Mouse (Mus musculus): ENCODE measurements at regions not wholly inside any gene's neighbourhood (a gene's known extent, or its start where the extent isn't known, plus 50 kb on each side); places are given as distances from the start of the nearest gene placed in this dataset.

- no peak for ATAC-seq (ENCODE audit: low read depth)
- H3K4me1 ChIP-seq (replicated peaks; ENCODE audit: control insufficient read depth, insufficient read depth, low read length), result no peaks in the 10 kb centered on the region
- 32% methylated on average over 4 of the region's 4 CpGs for WGBS
Measured at GRCm38 (mm10) chr3:45523281-45523680, 145.1 kb downstream of the Pcdh10 start.

DNA sequence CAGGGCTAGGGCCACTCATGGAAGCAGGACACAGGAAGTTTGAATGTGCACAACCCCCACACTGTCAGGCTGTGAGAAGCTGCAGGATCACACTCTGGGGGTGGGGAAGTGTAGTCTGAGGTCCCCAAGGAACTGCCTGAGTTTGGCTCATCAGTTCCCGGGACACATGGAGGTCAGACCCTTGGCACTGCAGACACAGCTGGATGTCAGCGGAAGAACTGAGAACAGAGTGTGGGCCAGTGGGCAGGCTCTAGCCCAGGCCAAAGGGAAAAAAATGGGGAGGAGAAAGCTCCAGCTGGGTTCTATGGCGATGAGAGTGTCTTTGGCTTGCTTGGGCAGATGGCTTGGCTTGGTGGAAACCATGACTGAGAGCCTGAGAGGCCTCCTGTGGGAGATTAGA, 168.9 kb downstream of the Pcdh10 start:
- no peaks in the 10 kb centered on the region for H3K27me3 ChIP-seq (ENCODE audit: control insufficient read depth, insufficient read depth, low read depth, low read length)
- no peak overlapping the region for H3K9ac ChIP-seq (ENCODE audit: low read length)
- H3K4me2 ChIP-seq (ENCODE audit: low read depth, low read length), result no peak overlapping the region
- no peak overlapping the region for H3K4me3 ChIP-seq (ENCODE audit: low read length)
- peak; percentile 47; the same call in 1 of the 2 replicates for ATAC-seq (ENCODE audit: low read depth)
- no peaks in the 10 kb centered on the region for H3K9me3 ChIP-seq (ENCODE audit: control insufficient read depth, low read length)
- 68% methylated on average over 3 of the region's 3 CpGs for WGBS
- H3K27ac ChIP-seq (ENCODE audit: low read length), result no peak overlapping the region
- H3K36me3 ChIP-seq (ENCODE audit: control insufficient read depth, insufficient read depth, low read length), result no peaks in the 10 kb centered on the region
- no peaks in the 10 kb centered on the region for H3K4me1 ChIP-seq (replicated peaks; ENCODE audit: control insufficient read depth, insufficient read depth, low read length)

More at GRCm38 (mm10) chr3:45523281-45523680, 145.1 kb downstream of the Pcdh10 start:
- no peaks in the 10 kb centered on the region for H3K9me3 ChIP-seq (ENCODE audit: control insufficient read depth, low read length)
- H3K27me3 ChIP-seq (ENCODE audit: control insufficient read depth, insufficient read depth, low read depth, low read length), result no peaks in the 10 kb centered on the region
- H3K9ac ChIP-seq (ENCODE audit: low read length), result no peak overlapping the region
- H3K27ac ChIP-seq (ENCODE audit: low read length), result no peak overlapping the region
- no peak overlapping the region for H3K4me2 ChIP-seq (ENCODE audit: low read depth, low read length)
- H3K36me3 ChIP-seq (ENCODE audit: control insufficient read depth, insufficient read depth, low read length), result no peaks in the 10 kb centered on the region
- H3K4me3 ChIP-seq (ENCODE audit: low read length), result no peak overlapping the region

DNA sequence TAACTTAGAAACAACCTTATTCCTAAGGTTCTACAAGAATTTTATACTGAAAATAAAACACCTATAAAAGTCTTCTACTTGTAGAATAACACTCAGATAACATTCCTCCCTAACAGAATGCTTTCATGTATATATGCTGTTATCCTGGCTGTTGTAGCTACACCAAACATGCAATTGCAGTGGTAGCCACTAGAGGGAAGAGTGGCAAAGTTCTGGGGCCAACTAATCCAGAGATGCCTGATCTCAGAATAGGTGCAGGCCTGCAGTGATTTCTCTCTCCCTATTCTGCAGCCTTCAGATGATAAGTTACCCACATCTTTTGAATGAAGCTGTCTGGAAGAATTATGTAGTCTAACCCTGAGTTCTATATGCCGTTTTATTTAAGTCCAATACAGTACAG, 177.5 kb downstream of the Pcdh10 start:
- H3K4me2 ChIP-seq (ENCODE audit: low read depth, low read length), result no peak overlapping the region
- 43% methylated on average over 1 of the region's 1 CpGs for WGBS
- H3K9ac ChIP-seq (ENCODE audit: low read length), result no peak overlapping the region
- no peaks in the 10 kb centered on the region for H3K36me3 ChIP-seq (ENCODE audit: control insufficient read depth, insufficient read depth, low read length)
- H3K27ac ChIP-seq (ENCODE audit: low read length), result no peak overlapping the region
- H3K9me3 ChIP-seq (ENCODE audit: control insufficient read depth, low read length), result no peaks in the 10 kb centered on the region
- H3K27me3 ChIP-seq (ENCODE audit: control insufficient read depth, insufficient read depth, low read depth, low read length), result no peaks in the 10 kb centered on the region
- no peak overlapping the region for H3K4me3 ChIP-seq (ENCODE audit: low read length)
- H3K4me1 ChIP-seq (replicated peaks; ENCODE audit: control insufficient read depth, insufficient read depth, low read length), result no peaks in the 10 kb centered on the region
- ATAC-seq (ENCODE audit: low read depth), result no peak

- Histone ChIP-seq H3K4me2 (ENCODE audit: low read depth, low read length) (no peak overlapping the region), H3K27me3 (ENCODE audit: control insufficient read depth, insufficient read depth, low read depth, low read length) (no peaks in the 10 kb centered on the region), H3K36me3 (ENCODE audit: control insufficient read depth, insufficient read depth, low read length) (no peaks in the 10 kb centered on the region), H3K4me3 (ENCODE audit: low read length) (no peak overlapping the region), H3K27ac (ENCODE audit: low read length) (no peak overlapping the region), H3K4me1 (replicated peaks; ENCODE audit: control insufficient read depth, insufficient read depth, low read length) (0 out of 2 replicates have a peak, but pooled peaks cover 2% of the 10 kb centered on the region), H3K9me3 (ENCODE audit: control insufficient read depth, low read length) (no peaks in the 10 kb centered on the region), H3K9ac (ENCODE audit: low read length) (no peak overlapping the region)
- 52% methylated on average over 1 of the region's 1 CpGs for WGBS
- ATAC-seq (ENCODE audit: low read depth), result peak; percentile 71
Measured at GRCm38 (mm10) chr3:45572995-45573394, 194.8 kb downstream of the Pcdh10 start.

GRCm38 (mm10) chr3:45577035-45577434, 198.8 kb downstream of the Pcdh10 start:
- WGBS, result 41% methylated on average over 1 of the region's 1 CpGs
- Histone ChIP-seq H3K4me3 (ENCODE audit: low read length) (no peak overlapping the region), H3K9ac (ENCODE audit: low read length) (no peak overlapping the region), H3K36me3 (ENCODE audit: control insufficient read depth, insufficient read depth, low read length) (no peaks in the 10 kb centered on the region), H3K27me3 (ENCODE audit: control insufficient read depth, insufficient read depth, low read depth, low read length) (no peaks in the 10 kb centered on the region), H3K27ac (ENCODE audit: low read length) (no peak overlapping the region), H3K4me2 (ENCODE audit: low read depth, low read length) (no peak overlapping the region), H3K9me3 (ENCODE audit: control insufficient read depth, low read length) (no peaks in the 10 kb centered on the region), H3K4me1 (replicated peaks; ENCODE audit: control insufficient read depth, insufficient read depth, low read length) (0 out of 2 replicates have a peak, but pooled peaks cover 2% of the 10 kb centered on the region)
- ATAC-seq (ENCODE audit: low read depth), result peak; percentile 86

DNA sequence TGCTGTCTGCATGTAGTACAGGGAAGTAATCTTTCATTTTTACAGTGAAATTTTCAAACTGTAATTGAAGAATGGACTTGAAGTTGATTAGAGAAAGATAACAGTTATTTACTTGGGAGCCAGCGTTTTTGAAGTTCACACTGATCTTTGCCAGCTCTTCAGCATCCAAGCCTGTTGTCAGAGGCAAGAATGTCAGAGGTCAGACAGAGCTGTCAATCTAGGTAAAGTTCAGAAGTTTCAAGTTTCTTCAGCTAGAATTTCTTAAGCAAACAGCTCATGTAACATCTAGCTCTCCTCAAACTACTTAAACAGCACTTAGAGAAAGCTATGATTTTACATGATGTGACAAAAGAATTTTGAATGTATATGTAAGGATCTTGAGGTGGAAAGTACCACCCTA, 215.4 kb downstream of the Pcdh10 start:
- H3K4me1 ChIP-seq (replicated peaks; ENCODE audit: control insufficient read depth, insufficient read depth, low read length), result no peaks in the 10 kb centered on the region
- 7% methylated on average over 1 of the region's 1 CpGs for WGBS
- H3K27me3 ChIP-seq (ENCODE audit: control insufficient read depth, insufficient read depth, low read depth, low read length), result no peaks in the 10 kb centered on the region
- H3K4me2 ChIP-seq (ENCODE audit: low read depth, low read length), result no peak overlapping the region
- H3K27ac ChIP-seq (ENCODE audit: low read length), result no peak overlapping the region
- H3K9ac ChIP-seq (ENCODE audit: low read length), result no peak overlapping the region
- H3K36me3 ChIP-seq (ENCODE audit: control insufficient read depth, insufficient read depth, low read length), result no peaks in the 10 kb centered on the region
- no peaks in the 10 kb centered on the region for H3K9me3 ChIP-seq (ENCODE audit: control insufficient read depth, low read length)
- H3K4me3 ChIP-seq (ENCODE audit: low read length), result no peak overlapping the region
- ATAC-seq (ENCODE audit: low read depth), result no peak

- 69% methylated on average over 2 of the region's 2 CpGs for WGBS
- H3K4me1 ChIP-seq (replicated peaks; ENCODE audit: control insufficient read depth, insufficient read depth, low read length), result no peaks in the 10 kb centered on the region
- no peaks in the 10 kb centered on the region for H3K36me3 ChIP-seq (ENCODE audit: control insufficient read depth, insufficient read depth, low read length)
- H3K27me3 ChIP-seq (ENCODE audit: control insufficient read depth, insufficient read depth, low read depth, low read length), result no peaks in the 10 kb centered on the region
- H3K4me2 ChIP-seq (ENCODE audit: low read depth, low read length), result no peak overlapping the region
- no peak overlapping the region for H3K4me3 ChIP-seq (ENCODE audit: low read length)
- no peaks in the 10 kb centered on the region for H3K9me3 ChIP-seq (ENCODE audit: control insufficient read depth, low read length)
- ATAC-seq (ENCODE audit: low read depth), result no peak
- no peak overlapping the region for H3K9ac ChIP-seq (ENCODE audit: low read length)
- H3K27ac ChIP-seq (ENCODE audit: low read length), result no peak overlapping the region
Measured at GRCm38 (mm10) chr3:45602278-45602677, 224.1 kb downstream of the Pcdh10 start.

DNA sequence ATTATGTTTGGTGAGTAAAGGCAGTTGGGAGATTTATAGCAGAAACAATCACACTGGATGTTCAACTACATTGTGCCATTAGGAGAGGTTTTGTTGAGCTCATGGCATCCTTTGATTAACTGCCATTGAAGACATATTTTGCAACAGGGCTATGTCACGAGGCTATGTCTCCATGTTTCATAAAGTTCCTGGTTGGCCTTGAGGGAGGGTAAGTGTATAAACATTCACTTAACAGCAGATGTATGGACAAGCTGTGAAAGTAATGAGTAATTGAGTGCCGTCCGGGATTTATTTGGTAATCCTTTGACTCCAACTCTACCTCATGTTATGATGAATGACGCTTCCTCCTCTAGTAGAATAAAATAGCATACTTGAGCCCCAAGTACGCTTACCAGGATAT, 225.0 kb downstream of the Pcdh10 start:
- Histone ChIP-seq H3K4me1 (replicated peaks; ENCODE audit: control insufficient read depth, insufficient read depth, low read length) (no peaks in the 10 kb centered on the region), H3K27me3 (ENCODE audit: control insufficient read depth, insufficient read depth, low read depth, low read length) (no peaks in the 10 kb centered on the region), H3K27ac (ENCODE audit: low read length) (no peak overlapping the region), H3K4me2 (ENCODE audit: low read depth, low read length) (no peak overlapping the region), H3K4me3 (ENCODE audit: low read length) (no peak overlapping the region), H3K9me3 (ENCODE audit: control insufficient read depth, low read length) (no peaks in the 10 kb centered on the region), H3K36me3 (ENCODE audit: control insufficient read depth, insufficient read depth, low read length) (no peaks in the 10 kb centered on the region), H3K9ac (ENCODE audit: low read length) (no peak overlapping the region)
- 31% methylated on average over 5 of the region's 5 CpGs for WGBS
- peak; percentile 71 for ATAC-seq (ENCODE audit: low read depth)

DNA sequence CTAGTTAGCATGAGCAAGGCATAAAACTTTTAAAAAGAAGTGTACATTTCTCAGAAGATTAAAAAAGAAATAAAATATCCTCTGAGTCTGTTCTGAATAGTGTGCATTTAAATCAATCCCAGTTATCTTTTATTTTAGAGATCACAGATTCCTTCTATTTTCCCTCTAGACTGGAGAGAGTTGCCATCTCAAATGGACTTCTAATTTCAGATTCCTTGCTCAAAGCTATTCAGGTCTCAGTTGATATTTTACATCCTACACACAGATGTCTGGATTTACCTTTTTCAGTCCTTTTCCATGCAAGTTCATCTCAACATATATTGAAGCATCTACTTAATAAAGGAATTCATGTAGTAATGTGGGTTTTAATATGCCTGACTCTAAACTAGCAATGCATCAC, 242.5 kb downstream of the Pcdh10 start:
- Histone ChIP-seq H3K9me3 (ENCODE audit: control insufficient read depth, low read length) (no peaks in the 10 kb centered on the region), H3K36me3 (ENCODE audit: control insufficient read depth, insufficient read depth, low read length) (no peaks in the 10 kb centered on the region), H3K27me3 (ENCODE audit: control insufficient read depth, insufficient read depth, low read depth, low read length) (no peaks in the 10 kb centered on the region), H3K4me1 (replicated peaks; ENCODE audit: control insufficient read depth, insufficient read depth, low read length) (no peaks in the 10 kb centered on the region), H3K4me3 (ENCODE audit: low read length) (no peak overlapping the region), H3K27ac (ENCODE audit: low read length) (no peak overlapping the region), H3K4me2 (ENCODE audit: low read depth, low read length) (no peak overlapping the region), H3K9ac (ENCODE audit: low read length) (no peak overlapping the region)
- no peak for ATAC-seq (ENCODE audit: low read depth)

- Histone ChIP-seq H3K9ac (ENCODE audit: low read length) (no peak overlapping the region), H3K9me3 (ENCODE audit: control insufficient read depth, low read length) (no peaks in the 10 kb centered on the region), H3K27me3 (ENCODE audit: control insufficient read depth, insufficient read depth, low read depth, low read length) (no peaks in the 10 kb centered on the region), H3K4me2 (ENCODE audit: low read depth, low read length) (no peak overlapping the region), H3K4me1 (replicated peaks; ENCODE audit: control insufficient read depth, insufficient read depth, low read length) (no peaks in the 10 kb centered on the region), H3K4me3 (ENCODE audit: low read length) (no peak overlapping the region), H3K27ac (ENCODE audit: low read length) (no peak overlapping the region), H3K36me3 (ENCODE audit: control insufficient read depth, insufficient read depth, low read length) (no peaks in the 10 kb centered on the region)
- no peak for ATAC-seq (ENCODE audit: low read depth)
- WGBS, result 82% methylated on average over 6 of the region's 6 CpGs
Measured at GRCm38 (mm10) chr3:45645856-45646450, 267.8 kb downstream of the Pcdh10 start.

Measured in lung, embryonic 16.5 days (tissue).